Mouse (Mus musculus) MEL (cell line): ENCODE measurements around the gene Gm49027. TPM values are rescaled to one million over a fixed set of nuclear protein-coding genes. Genes with fewer than 3 reads are reported as not detected.

Source experiments
- DNase-seq: peaks from one replicate; pipeline ENCODE4 v3.0.0; 2011; ENCODE audit warnings: low read depth, low spot score
- H3K27ac ChIP-seq: 2 replicates; pipeline ENCODE4 v1.5.1; 2012; ENCODE audit warnings: low read depth, mild to moderate bottlenecking, control low read depth, low read length, moderate library complexity; ENCODE audit not compliant: control insufficient read depth
- H3K27me3 ChIP-seq, 2 experiments: fragments of 150-350 bp in 1 of 2; sonication (generic) in 1 of 2; 2 replicates each; pipeline ENCODE4 v1.6.1; 2012; ENCODE audit warnings: low read length in 2 of 2, mild to moderate bottlenecking in 2 of 2, improper control_type of control experiment in 1 of 2, moderate library complexity in 1 of 2; ENCODE audit not compliant: insufficient read depth in 2 of 2, control insufficient read depth in 1 of 2
- H3K36me3 ChIP-seq, 2 experiments: 2 replicates each; pipeline ENCODE4 v1.6.1; 2012 to 2014; ENCODE audit warnings: low read length in 2 of 2, improper control_type of control experiment in 1 of 2, inconsistent platforms in 1 of 2, mild to moderate bottlenecking in 1 of 2; ENCODE audit not compliant: insufficient read depth in 2 of 2, control insufficient read depth in 1 of 2
- H3K4me1 ChIP-seq, 2 experiments: fragments of 150-350 bp in 1 of 2; sonication (generic) in 1 of 2; 2 replicates each; pipeline ENCODE4 v1.6.1; 2012; ENCODE audit warnings: low read length in 2 of 2, improper control_type of control experiment in 1 of 2, mild to moderate bottlenecking in 1 of 2; ENCODE audit not compliant: insufficient read depth in 2 of 2, control insufficient read depth in 1 of 2
- H3K4me3 ChIP-seq, 2 experiments: fragments of 150-350 bp in 1 of 2; sonication (generic) in 1 of 2; 2 replicates each; pipeline ENCODE4 v1.5.1; 2012; ENCODE audit warnings: low read depth in 2 of 2, low read length in 2 of 2, mild to moderate bottlenecking in 2 of 2, moderate library complexity in 2 of 2, control low read depth in 1 of 2, improper control_type of control experiment in 1 of 2; ENCODE audit not compliant: control insufficient read depth in 1 of 2, insufficient read depth in 1 of 2
- H3K79me2 ChIP-seq: 2 replicates; pipeline ENCODE4 v1.6.1; 2012; ENCODE audit warnings: mild to moderate bottlenecking, low read length, moderate library complexity; ENCODE audit not compliant: control insufficient read depth, poor library complexity, insufficient read depth
- H3K9ac ChIP-seq: 2 replicates; pipeline ENCODE4 v1.6.1; 2012; ENCODE audit warnings: low read depth, mild to moderate bottlenecking, control low read depth, low read length, moderate library complexity; ENCODE audit not compliant: control insufficient read depth, poor library complexity, severe bottlenecking
- H3K9me3 ChIP-seq: fragments of 150-350 bp; sonication (generic); replicated peaks from 2 replicates; pipeline ENCODE4 v1.6.1; 2012; ENCODE audit warnings: mild to moderate bottlenecking, low read length, improper control_type of control experiment, moderate library complexity; ENCODE audit not compliant: insufficient read depth
- BHLHE40 ChIP-seq: IDR thresholded peaks from 2 replicates; pipeline ENCODE4 v1.6.1; 2012; ENCODE audit warnings: low read depth, mild to moderate bottlenecking, inconsistent platforms, low read length, improper control_type of control experiment, borderline replicate concordance
- CTCF ChIP-seq, 3 experiments: IDR thresholded peaks in 2 of 3; conservative IDR thresholded peaks in 1 of 3; 2 replicates each; pipeline ENCODE4 v1.5.1; 2011 to 2012; ENCODE audit warnings: low read length in 3 of 3, low read depth in 2 of 3, mild to moderate bottlenecking in 2 of 3, improper control_type of control experiment in 1 of 3, inconsistent platforms in 1 of 3, mixed read lengths in 1 of 3, moderate library complexity in 1 of 3; ENCODE audit not compliant: control insufficient read depth in 1 of 3, insufficient read depth in 1 of 3, poor library complexity in 1 of 3, severe bottlenecking in 1 of 3
- ELF1 ChIP-seq: IDR thresholded peaks from 2 replicates; pipeline ENCODE4 v1.6.1; 2014; ENCODE audit warnings: low read depth, mild to moderate bottlenecking, inconsistent platforms, low read length, improper control_type of control experiment, moderate library complexity
- ETS1 ChIP-seq: IDR thresholded peaks from 2 replicates; pipeline ENCODE4 v1.6.1; 2012; ENCODE audit warnings: low read depth, mild to moderate bottlenecking, inconsistent platforms, low read length, improper control_type of control experiment, moderate library complexity
- GATA1 ChIP-seq: IDR thresholded peaks from 2 replicates; pipeline ENCODE4 v1.6.1; 2011; ENCODE audit warnings: low read depth, low read length, improper control_type of control experiment
- HCFC1 ChIP-seq: IDR thresholded peaks from 2 replicates; pipeline ENCODE4 v1.6.1; 2012; ENCODE audit warnings: low read depth, mild to moderate bottlenecking, inconsistent platforms, low read length, improper control_type of control experiment, moderate library complexity
- MAFK ChIP-seq: IDR thresholded peaks from 2 replicates; pipeline ENCODE4 v1.6.1; 2011; ENCODE audit warnings: low read depth, mild to moderate bottlenecking, low read length, improper control_type of control experiment, borderline replicate concordance
- MAX ChIP-seq: IDR thresholded peaks from 2 replicates; pipeline ENCODE4 v1.6.1; 2011; ENCODE audit warnings: low read length, improper control_type of control experiment
- MAZ ChIP-seq: IDR thresholded peaks from 2 replicates; pipeline ENCODE4 v1.6.1; 2012; ENCODE audit warnings: low read depth, mild to moderate bottlenecking, inconsistent platforms, low read length, improper control_type of control experiment
- MXI1 ChIP-seq: IDR thresholded peaks from 2 replicates; pipeline ENCODE4 v1.6.1; 2011; ENCODE audit warnings: mild to moderate bottlenecking, low read depth, low read length, improper control_type of control experiment
- MYB ChIP-seq: IDR thresholded peaks from 2 replicates; pipeline ENCODE4 v1.6.1; 2011; ENCODE audit warnings: mild to moderate bottlenecking, low read depth, low read length, improper control_type of control experiment
- MYC ChIP-seq: IDR thresholded peaks from 2 replicates; pipeline ENCODE4 v1.6.1; 2011; ENCODE audit warnings: low read depth, mild to moderate bottlenecking, low read length, improper control_type of control experiment, moderate library complexity
- POLR2A ChIP-seq, 2 experiments: IDR thresholded peaks; 2 replicates each; pipeline ENCODE4 v1.6.1; 2011 to 2012; ENCODE audit warnings: low read length in 2 of 2, mild to moderate bottlenecking in 2 of 2, control low read depth in 1 of 2, improper control_type of control experiment in 1 of 2, low read depth in 1 of 2, moderate library complexity in 1 of 2; ENCODE audit not compliant: control insufficient read depth in 1 of 2, insufficient read depth in 1 of 2, poor library complexity in 1 of 2
- POLR2AphosphoS2 ChIP-seq: IDR thresholded peaks from 2 replicates; pipeline ENCODE4 v1.6.1; 2011; ENCODE audit warnings: low read length, improper control_type of control experiment
- POLR2AphosphoS5 ChIP-seq: IDR thresholded peaks from 2 replicates; pipeline ENCODE4 v1.6.1; 2012; ENCODE audit warnings: low read depth, borderline replicate concordance, mild to moderate bottlenecking, inconsistent platforms, low read length, moderate library complexity, mixed read lengths
- SIN3A ChIP-seq: IDR thresholded peaks from 2 replicates; pipeline ENCODE4 v1.6.1; 2012; ENCODE audit warnings: low read length, improper control_type of control experiment, inconsistent platforms
- SMC3 ChIP-seq: IDR thresholded peaks from 2 replicates; pipeline ENCODE4 v1.6.1; 2011; ENCODE audit warnings: low read depth, low read length, improper control_type of control experiment
- TAL1 ChIP-seq: IDR thresholded peaks from 2 replicates; pipeline ENCODE4 v1.6.1; 2012; ENCODE audit warnings: mild to moderate bottlenecking, inconsistent platforms, low read length, moderate library complexity, mixed read lengths
- TBP ChIP-seq: IDR thresholded peaks from 2 replicates; pipeline ENCODE4 v1.8.0; 2011; ENCODE audit warnings: low read depth, low read length, improper control_type of control experiment
- TCF12 ChIP-seq: IDR thresholded peaks from 2 replicates; pipeline ENCODE4 v1.6.1; 2014; ENCODE audit warnings: low read depth, mild to moderate bottlenecking, inconsistent platforms, low read length, improper control_type of control experiment, moderate library complexity
- UBTF ChIP-seq: IDR thresholded peaks from 2 replicates; pipeline ENCODE4 v1.6.1; 2012; ENCODE audit warnings: low read depth, mild to moderate bottlenecking, inconsistent platforms, low read length, improper control_type of control experiment, moderate library complexity, borderline replicate concordance; ENCODE audit not compliant: insufficient read depth
- USF1 ChIP-seq: IDR thresholded peaks from 2 replicates; pipeline ENCODE4 v1.6.1; 2014; ENCODE audit warnings: low read depth, mild to moderate bottlenecking, inconsistent platforms, low read length, improper control_type of control experiment, moderate library complexity
- ZC3H11A ChIP-seq: IDR thresholded peaks from 2 replicates; pipeline ENCODE4 v1.6.1; 2012; ENCODE audit warnings: low read depth, mild to moderate bottlenecking, inconsistent platforms, low read length, improper control_type of control experiment
- ZMIZ1 ChIP-seq: IDR thresholded peaks from 2 replicates; pipeline ENCODE4 v1.6.1; 2012; ENCODE audit warnings: low read depth, mild to moderate bottlenecking, inconsistent platforms, low read length, improper control_type of control experiment, moderate library complexity
- polyA plus RNA-seq, 2 experiments: library from polyadenylated mRNA; stranded (reverse) in 1 of 2; unstranded in 1 of 2; fragments of >175 nt in 1 of 2; fragments of >200 nt in 1 of 2; gene quantifications; 2 replicates each; pipeline versions ENCODE4 v1.2.1 to v1.2.4; 2012; ENCODE audit warnings: low replicate concordance in 2 of 2, low read depth in 1 of 2; ENCODE audit not compliant: insufficient read length in 2 of 2, insufficient read depth in 1 of 2, missing spikeins in 1 of 2
- total RNA-seq: library from RNA; depleted of rRNA; stranded (reverse); fragments of 300-350 nt; gene quantifications from 2 replicates; pipeline ENCODE4 v1.2.3, GENCODE M21; 2012

Gm49027 gene
- total and polyA plus RNA-seq, 3 experiments = 0.53 to 0.54 TPM; not detected in 1

GRCm38 (mm10) chr5:123523692-123524392 lies 1.4 kb downstream of the Gm49027 start, which contains the start of gene Diablo (continued):
- TF ChIP-seq MYC = no peak
- no peak for TF ChIP-seq ZC3H11A
- TF ChIP-seq POLR2A (IDR thresholded peaks at IDR 0.05; ENCODE audit: control insufficient read depth in 1 of 2, insufficient read depth in 1 of 2, low read depth in 1 of 2, low read length in 2 of 2, poor library complexity in 1 of 2) = peak; percentile 89 to 91
- TF ChIP-seq MYB = peak; percentile 95

GRCm38 (mm10) chr5:123522166-123522565 lies 3.1 kb downstream of the Gm49027 start:
- H3K9me3 ChIP-seq = no peaks in the 10 kb centered on the region
- peaks cover 6% of the 10 kb centered on the region for H3K79me2 ChIP-seq
- H3K4me3 ChIP-seq = no peak overlapping the region
- no peaks in the 10 kb centered on the region for H3K27me3 ChIP-seq
- peaks cover 4% of the 10 kb centered on the region in 2 experiments for H3K36me3 ChIP-seq
- H3K4me1 ChIP-seq = peaks cover 3 to 10% of the 10 kb centered on the region in 2 experiments; a peak in 3 of 4 replicates
- no peak for DNase-seq
- no peak overlapping the region for H3K27ac ChIP-seq
- TF ChIP-seq ELF1 (no peak), ZC3H11A (no peak), TBP (no peak), UBTF (no peak), SMC3 (no peak), MXI1 (no peak), MAZ (no peak), ETS1 (no peak), ZMIZ1 (no peak), USF1 (no peak), MYC (no peak), POLR2AphosphoS5 (no peak), GATA1 (no peak), MAX (no peak)
- H3K9ac ChIP-seq = no peak overlapping the region

- Histone ChIP-seq H3K4me3 (no peak overlapping the region), H3K36me3 (peaks cover 4% of the 10 kb centered on the region in 2 experiments), H3K9me3 (no peaks in the 10 kb centered on the region), H3K27me3 (no peaks in the 10 kb centered on the region), H3K9ac (no peak overlapping the region)
- TF ChIP-seq TAL1 (no peak), MAFK (no peak), CTCF (IDR thresholded peaks at IDR 0.05 in 2 of 3, conservative IDR thresholded peaks at IDR 0.05 in 1 of 3; ENCODE audit: control insufficient read depth in 1 of 3, insufficient read depth in 1 of 3, low read depth in 2 of 3, low read length in 3 of 3, poor library complexity in 1 of 3, severe bottlenecking in 1 of 3) (no peak), HCFC1 (no peak), GATA1 (no peak), TBP (no peak), MAZ (no peak), ETS1 (no peak), SIN3A (no peak), TCF12 (no peak), BHLHE40 (no peak), POLR2AphosphoS2 (no peak), POLR2A (IDR thresholded peaks at IDR 0.05; ENCODE audit: control insufficient read depth in 1 of 2, insufficient read depth in 1 of 2, low read depth in 1 of 2, low read length in 2 of 2, poor library complexity in 1 of 2) (no peak; a peak in 1 of 4 replicates), MYC (no peak)
- TF ChIP-seq, all 39 proteins: peak for 0
- no peak for DNase-seq
- Histone ChIP-seq H3K79me2 (peaks cover 6% of the 10 kb centered on the region), H3K27ac (no peak overlapping the region), H3K4me1 (peaks cover 3 to 10% of the 10 kb centered on the region in 2 experiments; a peak in 3 of 4 replicates)
These were observed 3.7 kb downstream of the Gm49027 start for GRCm38 (mm10) chr5:123521621-123522020.
